Mouse (Mus musculus): ENCODE data around the gene Dvl2. TPM values are rescaled to one million over a fixed set of nuclear protein-coding genes. Genes with fewer than 3 reads are reported as not detected.
"Not testable (repeated sequence)": the region's sequence is repeated elsewhere in the genome, so short reads cannot be mapped to it uniquely, and the experiment has no call there.

Dvl2 gene
- total RNA-seq (2021), result 1 to 10 TPM; 3.5 to 4.3 TPM
- long read RNA-seq, experiment 1, partial matches to known transcripts, result 1 of 5 reads
- long read RNA-seq, experiment 1, other reads (novel, unspliced or antisense), result 1 of 5 reads
- long read RNA-seq, experiment 2, transcript Dvl2-201 (15 exons, 2,968 nt), result major isoform, 5 of 7 reads
- long read RNA-seq, experiment 2, partial matches to known transcripts, result 1 of 7 reads
- long read RNA-seq, experiment 2, other reads (novel, unspliced or antisense), result 1 of 7 reads

- peak; percentile 92 for DNase-seq (ENCODE audit: low spot score)
Measured at GRCm38 (mm10) chr11:70000396-70000898, at the start of gene Dvl2. Gene Dvl2, plus strand, starts transcription at chr11:70000595.

GRCm38 (mm10) chr11:69950807-69951459 lies 49.5 kb upstream of the Dvl2 start:
- peak; percentile 31 for DNase-seq (ENCODE audit: low spot score)

DNA sequence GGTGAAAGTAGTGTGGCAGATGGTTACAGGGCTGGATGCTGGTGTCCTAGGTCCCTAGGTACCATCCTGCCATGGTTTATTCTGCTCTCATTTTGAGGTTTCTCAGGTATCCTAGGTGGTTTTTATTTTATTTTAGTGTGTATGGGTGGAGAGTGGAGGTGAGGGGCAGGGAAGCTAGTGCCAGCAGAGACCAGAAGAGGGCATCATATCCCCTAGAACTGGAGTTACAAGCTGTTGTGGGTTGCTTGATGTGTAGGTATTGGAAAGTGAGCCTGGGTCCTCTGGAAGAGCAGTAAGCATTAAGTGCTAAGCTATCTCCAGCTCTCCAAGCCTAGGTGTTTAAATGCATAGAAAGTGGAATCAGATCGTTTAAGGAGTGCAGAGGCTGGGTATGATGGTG lies 48.1 kb upstream of the Dvl2 start:
- DNase-seq (ENCODE audit: low spot score), result no peak

DNA sequence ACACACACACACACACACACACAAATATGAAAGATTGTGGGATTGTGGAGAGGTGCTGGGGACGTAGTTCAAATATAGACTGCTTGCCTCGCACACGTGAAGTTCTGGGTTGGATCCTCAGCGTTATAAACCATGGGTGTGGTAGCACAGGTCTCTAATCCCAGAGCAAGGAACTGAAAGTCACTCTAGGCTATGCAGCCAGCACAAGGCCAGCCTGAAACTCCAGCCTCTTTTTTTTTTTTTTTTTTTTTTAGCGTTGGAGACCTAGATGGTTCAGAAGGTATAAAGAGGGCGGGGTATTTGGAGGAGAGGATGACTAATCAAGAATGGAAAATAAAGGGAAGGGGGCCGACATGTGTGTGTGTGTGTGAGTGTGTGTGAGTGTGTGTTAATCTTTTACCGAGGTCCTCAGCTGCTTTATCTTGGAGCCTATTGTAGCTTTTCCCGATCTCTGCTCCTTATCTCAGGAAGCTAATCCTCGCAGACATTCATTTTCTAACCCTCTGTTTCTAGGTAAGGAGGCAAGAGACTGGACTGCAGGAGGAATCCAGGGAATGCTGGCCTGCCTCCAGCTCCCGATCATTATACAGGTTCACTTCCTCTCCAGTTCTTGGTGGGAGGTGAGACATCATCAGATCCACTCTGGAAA lies 47.0 kb upstream of the Dvl2 start:
- DNase-seq (ENCODE audit: low spot score), result no peak

DNA sequence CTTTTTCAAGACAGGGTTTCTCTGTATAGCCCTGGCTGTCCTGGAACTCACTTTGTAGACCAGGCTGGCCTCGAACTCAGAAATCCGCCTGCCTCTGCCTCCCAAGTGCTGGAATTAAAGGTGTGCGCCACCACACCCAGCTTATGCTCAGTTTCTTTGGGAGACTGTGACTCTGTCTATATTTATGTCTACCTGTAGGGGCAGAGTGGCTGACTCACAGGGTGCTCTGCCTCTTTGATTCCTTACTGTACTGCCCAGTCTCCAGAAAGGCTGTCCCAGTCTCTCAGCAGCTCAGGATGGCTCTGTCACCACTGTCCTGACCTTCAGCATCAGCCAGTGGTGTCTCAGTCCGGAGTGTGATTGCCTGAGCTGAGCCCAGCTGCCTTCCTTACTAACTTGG lies 44.8 kb upstream of the Dvl2 start:
- DNase-seq (ENCODE audit: low spot score), result not testable (repeated sequence)

DNA sequence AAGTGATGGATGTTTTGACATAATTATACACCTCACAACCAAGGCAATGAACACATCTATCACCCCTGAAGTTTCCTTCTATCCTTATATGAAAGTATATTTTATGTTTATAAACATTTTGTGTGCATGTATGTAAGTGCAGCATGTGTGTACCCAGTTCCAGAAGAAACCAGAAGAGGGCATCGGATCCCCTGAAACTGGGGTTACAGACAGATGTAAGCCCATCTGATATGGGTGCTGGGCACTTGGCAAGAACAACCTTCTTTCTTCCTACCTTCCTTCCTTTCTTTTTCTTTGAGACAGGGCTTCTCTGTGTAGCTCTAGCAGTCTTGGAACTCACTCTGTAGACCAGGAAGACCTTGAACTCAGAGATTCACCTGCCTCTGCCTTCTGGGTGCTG lies 44.2 kb upstream of the Dvl2 start:
- DNase-seq (ENCODE audit: low spot score), result no peak

- DNase-seq (ENCODE audit: low spot score), result no peak
Measured at GRCm38 (mm10) chr11:69960616-69961015, 39.8 kb upstream of the Dvl2 start.

DNA sequence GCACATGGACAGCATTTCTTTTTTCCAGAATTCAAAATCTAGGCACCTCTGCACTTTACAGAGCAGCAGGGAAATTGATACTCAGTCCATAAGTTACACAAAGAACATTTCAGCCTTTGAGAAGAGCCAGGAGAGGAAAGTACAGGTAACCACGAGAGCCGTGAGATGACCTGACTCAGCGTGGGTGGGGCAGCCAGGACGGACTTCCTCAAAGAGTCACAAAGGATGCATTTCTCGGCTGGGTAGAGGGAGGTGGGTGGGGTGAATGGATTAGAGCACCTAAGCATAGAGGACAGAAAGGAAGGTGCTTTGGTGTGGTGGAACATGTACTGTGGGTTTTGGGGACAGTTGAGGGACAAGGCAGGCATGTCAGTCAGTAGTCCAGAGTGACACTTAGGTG lies 38.6 kb upstream of the Dvl2 start:
- no peak for DNase-seq (ENCODE audit: low spot score)

DNA sequence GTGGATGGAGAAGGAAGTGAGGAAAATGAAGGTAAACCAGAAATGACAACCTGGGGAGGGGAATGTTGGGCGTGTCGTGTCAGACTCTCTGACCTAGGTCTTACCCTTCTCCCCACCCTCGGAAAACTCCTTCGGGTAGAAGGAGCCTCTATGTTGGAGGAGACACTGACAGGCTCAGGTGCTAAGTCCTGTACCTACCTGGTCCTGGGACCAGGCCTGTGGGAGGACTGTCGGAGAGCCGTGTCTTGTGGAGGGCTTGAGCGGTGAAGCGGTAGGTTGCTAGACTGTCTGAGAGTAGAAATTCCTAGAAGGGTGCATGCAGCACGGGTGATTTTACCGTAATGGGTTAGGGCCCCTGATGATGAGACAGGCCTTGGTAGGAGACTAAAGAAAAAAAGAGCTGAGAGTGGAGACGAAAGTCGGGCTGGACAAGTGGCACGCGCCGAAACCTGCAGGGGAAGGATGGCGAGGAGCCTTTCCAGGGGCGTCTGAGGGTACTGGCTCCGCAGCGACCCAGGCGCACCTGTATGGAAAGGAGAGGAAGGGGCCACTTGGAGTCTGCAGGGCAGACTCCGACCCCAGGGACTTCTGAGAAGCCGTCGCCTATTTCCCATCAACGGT lies 35.6 kb upstream of the Dvl2 start, which contains the start of gene Cldn7:
Gene Cldn7, plus strand, starts transcription at position 130 of the 621 bp plus-strand sequence.
- no peak for DNase-seq (ENCODE audit: low spot score)

- DNase-seq (ENCODE audit: low spot score), result no peak
Measured at GRCm38 (mm10) chr11:69965271-69966005, 35.0 kb upstream of the Dvl2 start.

DNA sequence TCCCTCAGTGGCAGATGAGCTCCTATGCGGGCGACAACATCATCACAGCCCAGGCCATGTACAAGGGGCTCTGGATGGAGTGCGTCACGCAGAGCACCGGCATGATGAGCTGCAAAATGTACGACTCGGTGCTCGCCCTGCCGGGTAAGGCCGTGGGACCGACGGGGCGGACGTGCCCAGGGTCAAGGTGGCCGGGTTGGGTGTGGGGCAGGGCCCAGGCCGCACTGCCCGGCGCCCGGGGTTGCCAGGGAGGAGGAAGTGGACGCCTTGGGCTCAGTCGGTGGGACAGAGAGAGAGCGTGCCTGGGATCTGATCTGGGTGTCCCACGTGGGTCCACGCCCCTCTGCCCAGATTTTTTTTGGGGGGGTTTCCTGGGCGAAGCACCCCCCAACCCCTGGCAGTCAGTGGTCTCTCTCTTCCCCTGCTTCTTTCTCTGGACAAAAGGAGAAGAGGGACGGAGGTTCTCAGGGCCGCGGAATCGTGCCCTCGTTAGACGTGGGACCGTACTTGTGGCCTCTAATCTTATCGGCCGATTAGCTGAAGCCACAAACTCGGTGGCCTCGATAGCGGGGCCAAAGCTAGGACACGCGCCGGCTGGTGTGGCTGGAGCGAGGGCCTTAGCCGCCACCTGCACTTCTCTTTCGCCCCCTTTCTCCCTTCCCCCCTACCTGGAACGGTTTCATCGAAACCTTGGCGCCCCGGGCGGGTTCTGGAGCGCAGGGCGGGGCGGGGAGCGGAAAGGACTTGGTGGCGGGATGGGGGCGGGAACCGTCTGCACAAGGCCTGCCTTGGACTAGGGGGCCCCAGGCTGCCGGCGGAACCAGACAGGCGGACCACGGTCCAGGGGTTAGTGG lies 34.2 kb upstream of the Dvl2 start:
- no peak for DNase-seq (ENCODE audit: low spot score)

- DNase-seq (ENCODE audit: low spot score), result no peak
Measured at GRCm38 (mm10) chr11:69966860-69967517, 33.4 kb upstream of the Dvl2 start.

GRCm38 (mm10) chr11:69968793-69969192 lies 31.6 kb upstream of the Dvl2 start:
- DNase-seq (ENCODE audit: low spot score), result no peak

- DNase-seq (ENCODE audit: low spot score), result no peak
Measured at GRCm38 (mm10) chr11:69970222-69970621, 30.2 kb upstream of the Dvl2 start.

DNA sequence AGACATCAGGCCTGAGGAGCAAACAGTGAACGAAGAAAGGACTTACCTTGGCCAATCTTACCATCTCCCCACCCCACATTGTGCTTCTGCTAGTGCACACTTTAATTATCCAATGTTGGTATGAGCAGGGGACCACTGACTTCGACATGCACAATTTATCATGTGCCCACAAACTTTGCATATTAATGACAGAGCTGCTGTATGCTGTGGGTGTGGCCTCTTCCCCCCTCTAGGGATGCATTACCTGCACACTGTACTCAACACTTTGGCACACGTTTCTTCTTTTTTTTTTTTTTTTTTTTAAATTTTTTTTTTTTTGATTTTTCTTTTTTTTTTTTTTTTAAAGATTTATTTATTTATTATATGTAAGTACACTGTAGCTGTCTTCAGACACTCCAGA lies 29.6 kb upstream of the Dvl2 start:
- DNase-seq (ENCODE audit: low spot score), result no peak

DNA sequence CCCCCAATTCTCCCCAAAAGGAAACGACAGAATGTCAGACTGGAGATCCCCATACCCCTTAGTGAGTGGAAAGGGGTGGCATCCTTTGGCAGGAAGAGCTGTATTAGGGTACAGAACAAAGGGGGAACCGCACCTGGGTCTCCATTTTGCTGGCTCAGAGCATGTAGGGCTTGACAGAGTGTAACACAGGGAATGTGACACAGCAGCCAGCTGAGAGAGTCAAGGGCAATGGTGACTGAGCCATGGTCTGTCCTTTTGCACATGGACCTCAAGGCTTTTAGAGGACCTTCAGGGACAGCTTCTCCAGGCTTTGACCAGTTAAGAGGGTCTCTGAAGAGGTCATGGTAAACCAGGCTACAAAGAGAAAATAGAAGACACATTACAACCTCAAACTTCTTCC lies 25.5 kb upstream of the Dvl2 start:
- DNase-seq (ENCODE audit: low spot score), result no peak

DNA sequence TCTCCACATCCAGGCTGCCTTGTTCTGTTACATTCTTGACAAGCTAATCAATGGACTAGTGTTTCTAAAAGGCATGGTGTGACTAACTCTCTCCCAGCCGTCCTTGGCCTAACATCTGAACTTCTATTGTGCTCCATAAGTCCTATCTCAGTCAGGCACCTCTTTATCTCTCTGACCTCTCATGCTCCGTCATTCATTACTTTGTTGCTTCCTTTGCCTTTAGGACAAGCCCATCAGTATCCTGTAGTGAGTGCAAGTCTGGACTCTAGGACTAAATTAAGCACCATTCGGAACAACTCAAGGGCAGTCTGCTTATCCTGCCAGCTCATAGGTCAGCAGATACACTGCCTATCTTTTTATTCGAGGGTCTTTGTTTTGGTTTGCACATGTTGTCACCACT lies 24.1 kb upstream of the Dvl2 start:
- DNase-seq (ENCODE audit: low spot score), result no peak

DNA sequence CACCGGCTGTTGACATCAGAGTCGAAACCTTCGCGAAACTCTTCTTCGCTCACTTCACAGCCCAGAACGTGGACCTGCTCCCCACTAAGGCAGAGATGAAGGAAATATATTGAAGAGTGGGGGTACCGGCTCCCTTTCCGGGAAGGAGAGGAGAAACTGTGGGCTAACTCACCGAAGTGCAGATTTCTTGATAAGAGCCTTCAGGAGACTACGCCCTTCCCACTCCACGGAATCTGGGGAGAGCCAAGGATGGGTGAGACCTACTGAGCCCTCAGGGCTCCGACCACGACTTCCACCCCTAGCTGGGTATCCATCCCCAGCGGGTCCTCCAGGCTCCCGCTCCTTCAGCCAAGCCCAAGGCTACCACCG lies 20.6 kb upstream of the Dvl2 start:
- no peak for DNase-seq (ENCODE audit: low spot score)

GRCm38 (mm10) chr11:69980196-69981140 lies 19.9 kb upstream of the Dvl2 start:
- DNase-seq (ENCODE audit: low spot score), result peak; percentile 98
